Mouse (Mus musculus) layer of hippocampus, postnatal 10 days (tissue): ENCODE results near the gene Nsun4. TPM values are rescaled to one million over a fixed set of nuclear protein-coding genes. Genes with fewer than 3 reads are reported as not detected.

Experiments used
- DNase-seq, 2 experiments: peaks; one replicate each; pipeline ENCODE4 v3.0.0; 2021; ENCODE audit warnings: low spot score in 2 of 2
- total RNA-seq, 2 experiments: library from RNA; stranded (reverse); gene quantifications; 2 replicates each; pipeline ENCODE4 v1.2.3; 2021

Gene Nsun4
- total RNA-seq, 2 experiments from 2014 or later, result 8.1 to 8.2 TPM

- no peak for DNase-seq
Measured at GRCm38 (mm10) chr4:116048130-116048920, 5.4 kb downstream of the Nsun4 start.

- DNase-seq, result no peak
Measured at GRCm38 (mm10) chr4:116047681-116048080, 6.0 kb downstream of the Nsun4 start.

GRCm38 (mm10) chr4:116046604-116047003 lies 7.1 kb downstream of the Nsun4 start:
- DNase-seq, result no peak

GRCm38 (mm10) chr4:116042186-116042585 lies 11.5 kb downstream of the Nsun4 start:
- no peak for DNase-seq

- no peak for DNase-seq
Measured at GRCm38 (mm10) chr4:116040466-116040865, 13.2 kb downstream of the Nsun4 start.

- no peak for DNase-seq
Measured at GRCm38 (mm10) chr4:116033374-116033773, 20.3 kb downstream of the Nsun4 start.

- DNase-seq, result no peak
Measured at GRCm38 (mm10) chr4:116032906-116033305, 20.8 kb downstream of the Nsun4 start.

GRCm38 (mm10) chr4:116017902-116018746 lies 35.6 kb downstream of the Nsun4 start, which contains the start of gene Faah:
TSS of gene Faah (minus strand) at chr4:116017926.
- no peak for DNase-seq

GRCm38 (mm10) chr4:116017300-116017901 lies 36.3 kb downstream of the Nsun4 start:
- DNase-seq, result peak; percentile 78 to 81

- DNase-seq, result no peak
Measured at GRCm38 (mm10) chr4:116016862-116017299, 36.8 kb downstream of the Nsun4 start.

- no peak for DNase-seq
Measured at GRCm38 (mm10) chr4:116016396-116016795, 37.3 kb downstream of the Nsun4 start.

GRCm38 (mm10) chr4:116015996-116016395 lies 37.7 kb downstream of the Nsun4 start:
- DNase-seq, result peak; percentile 36 to 50

- DNase-seq, result no peak
Measured at GRCm38 (mm10) chr4:116015502-116015901, 38.2 kb downstream of the Nsun4 start.

- no peak for DNase-seq
Measured at GRCm38 (mm10) chr4:116010186-116010585, 43.5 kb downstream of the Nsun4 start.

- peak in 1 of 2 experiments; percentile 2 for DNase-seq
Measured at GRCm38 (mm10) chr4:116001206-116001605, 52.5 kb downstream of the Nsun4 start.

- no peak for DNase-seq
Measured at GRCm38 (mm10) chr4:116000671-116001070, 53.0 kb downstream of the Nsun4 start.

GRCm38 (mm10) chr4:115996729-115997128 lies 56.9 kb downstream of the Nsun4 start:
- DNase-seq, result no peak

GRCm38 (mm10) chr4:115995376-115995730 lies 58.3 kb downstream of the Nsun4 start:
- DNase-seq, result no peak

GRCm38 (mm10) chr4:115994662-115995375 lies 58.9 kb downstream of the Nsun4 start:
- DNase-seq, result no peak

GRCm38 (mm10) chr4:115989382-115989781 lies 64.3 kb downstream of the Nsun4 start:
- DNase-seq, result no peak
